In genomic region chr14:117055134-117055533, GRCm38 (mm10) we compare ENCODE assay signal across 28 mouse cellular contexts.
"Had no signal": no experiment of that assay in that cellular context is flagged by ENCODE, and none has a peak within 500 bp of the region (broad histone marks: within the 10 kb centered on the region; RNA-seq: fewer than 3 reads in every experiment).

No protein-coding gene starts in this region.

- H3K27me3 ChIP-seq: embryonic facial prominence, embryonic 12.5 days; embryonic facial prominence, embryonic 13.5 days; embryonic facial prominence, embryonic 15.5 days; forebrain, embryonic 12.5 days; forebrain, embryonic 13.5 days; forebrain, embryonic 15.5 days had no signal

- H3K9me3 ChIP-seq: embryonic facial prominence, embryonic 10.5 days; embryonic facial prominence, embryonic 12.5 days; embryonic facial prominence, embryonic 13.5 days; embryonic facial prominence, embryonic 15.5 days; forebrain, embryonic 10.5 days; forebrain, embryonic 12.5 days; forebrain, embryonic 13.5 days; forebrain, embryonic 15.5 days had no signal

- H3K36me3 ChIP-seq: embryonic facial prominence, embryonic 10.5 days; embryonic facial prominence, embryonic 12.5 days; embryonic facial prominence, embryonic 13.5 days; embryonic facial prominence, embryonic 15.5 days; forebrain, embryonic 10.5 days; forebrain, embryonic 12.5 days; forebrain, embryonic 15.5 days had no signal

- H3K9ac ChIP-seq: embryonic facial prominence, embryonic 12.5 days; embryonic facial prominence, embryonic 13.5 days; embryonic facial prominence, embryonic 15.5 days; forebrain, embryonic 12.5 days; forebrain, embryonic 13.5 days; forebrain, embryonic 15.5 days; forebrain, postnatal 0 days had no signal

- H3K27ac ChIP-seq: embryonic facial prominence, embryonic 10.5 days; embryonic facial prominence, embryonic 12.5 days; embryonic facial prominence, embryonic 13.5 days; embryonic facial prominence, embryonic 15.5 days; forebrain, embryonic 10.5 days; forebrain, embryonic 12.5 days; forebrain, embryonic 13.5 days; forebrain, embryonic 15.5 days; gastrocnemius, adult 2 months had no signal

- H3K4me3 ChIP-seq: embryonic facial prominence, embryonic 10.5 days; embryonic facial prominence, embryonic 12.5 days; embryonic facial prominence, embryonic 13.5 days; embryonic facial prominence, embryonic 15.5 days; erythroblast, embryonic 14.5 days; forebrain, embryonic 10.5 days; forebrain, embryonic 12.5 days; forebrain, embryonic 13.5 days; forebrain, embryonic 15.5 days; gastrocnemius, adult 2 months had no signal

- H3K4me2 ChIP-seq: embryonic facial prominence, embryonic 12.5 days; embryonic facial prominence, embryonic 13.5 days; embryonic facial prominence, embryonic 15.5 days; forebrain, embryonic 12.5 days; forebrain, embryonic 13.5 days; forebrain, embryonic 15.5 days had no signal

- DNase-seq: cerebellum, adult 2 months; cerebellum, adult 8-10 months; cerebellum, adult 9-10 months; cerebellum, adult 9-11 months; cerebellum, postnatal 10 days; cerebellum, postnatal 14 days; cerebellum, postnatal 25 days; cerebellum, postnatal 36 days; embryo, embryonic 11 days; forebrain, postnatal 0 days; gastrocnemius, adult 2 months; gastrocnemius, postnatal 10 days; gastrocnemius, postnatal 14 days; gastrocnemius, postnatal 25 days; gastrocnemius, postnatal 36 days; heart, adult 11 months; heart, adult 18-20 months had no signal

- H3K4me1 ChIP-seq: embryonic facial prominence, embryonic 15.5 days had no signal

- ATAC-seq: forebrain, embryonic 13.5 days; forebrain, embryonic 14.5 days; forebrain, embryonic 15.5 days; forebrain, embryonic 16.5 days; forebrain, postnatal 0 days had no signal
